Mouse (Mus musculus) G1E-ER4 (cell line): ENCODE data around the gene Klc4. TPM values are rescaled to one million over a fixed set of nuclear protein-coding genes. Genes with fewer than 3 reads are reported as not detected.

Experiments used
- GATA1 ChIP-seq: IDR thresholded peaks from one replicate; pipeline ENCODE4 v1.8.0; 2012; ENCODE audit warnings: low read length, inconsistent platforms
- polyA plus RNA-seq: library from polyadenylated mRNA; stranded (reverse); fragments of >175 nt; gene quantifications from 2 replicates; pipeline ENCODE4 v1.2.3, GENCODE M21; 2012

Klc4 gene
- polyA plus RNA-seq, 1 experiment = 7.8 TPM

- TF ChIP-seq GATA1 = no peak
Observed at GRCm38 (mm10) chr17:46588173-46588572, 57.6 kb downstream of the Klc4 start.

- TF ChIP-seq GATA1 = no peak
Observed at GRCm38 (mm10) chr17:46586327-46586726, 59.5 kb downstream of the Klc4 start.

Other genes starting within 250 kb of the Klc4 start
- not detected in 2 replicates for gene Crip3, start 217.1 kb downstream of the Klc4 start, polyA plus RNA-seq
- not detected in 2 replicates for gene Slc22a7, start 207.6 kb downstream of the Klc4 start, polyA plus RNA-seq
- not detected in 2 replicates for gene Ttbk1, start 158.3 kb downstream of the Klc4 start, polyA plus RNA-seq
- gene Dnph1, start 149.3 kb downstream of the Klc4 start, polyA plus RNA-seq = 45.3 and 54.4 TPM in 2 replicates
- 0.48 and 0.79 TPM in 2 replicates for gene Cul9, start 99.6 kb downstream of the Klc4 start, polyA plus RNA-seq
- 142 and 147 TPM in 2 replicates for gene Srf, start 89.8 kb downstream of the Klc4 start, polyA plus RNA-seq
- gene Ptk7, start 16.5 kb downstream of the Klc4 start, polyA plus RNA-seq = not detected in 2 replicates
- gene Mrpl2, start 207 bp upstream of the Klc4 start, polyA plus RNA-seq = 790 and 1,047 TPM in 2 replicates
- gene Cul7, start 4.3 kb upstream of the Klc4 start, polyA plus RNA-seq = 94.6 and 117 TPM in 2 replicates
- gene Rrp36, start 28.3 kb upstream of the Klc4 start, polyA plus RNA-seq = 38.5 and 49.7 TPM in 2 replicates
- gene Mea1, start 32.8 kb upstream of the Klc4 start, polyA plus RNA-seq = 119 and 135 TPM in 2 replicates
- gene Klhdc3, start 34.9 kb upstream of the Klc4 start, polyA plus RNA-seq = 255 and 339 TPM in 2 replicates
- gene Ppp2r5d, start 59.1 kb upstream of the Klc4 start, polyA plus RNA-seq = 94.1 and 94.3 TPM in 2 replicates
- gene Pex6, start 65.4 kb upstream of the Klc4 start, polyA plus RNA-seq = 39.0 and 43.4 TPM in 2 replicates
- gene Gnmt, start 83.1 kb upstream of the Klc4 start, polyA plus RNA-seq = 0.16 and 0.37 TPM in 2 replicates
- 72.4 and 81.9 TPM in 2 replicates for gene Cnpy3, start 106.2 kb upstream of the Klc4 start, polyA plus RNA-seq
- not detected in 2 replicates for gene Ptcra, start 117.7 kb upstream of the Klc4 start, polyA plus RNA-seq
- 144 and 204 TPM in 2 replicates for gene 2310039H08Rik, start 126.6 kb upstream of the Klc4 start, polyA plus RNA-seq
- gene Rpl7l1, start 136.7 kb upstream of the Klc4 start, polyA plus RNA-seq = 6.3 and 11.6 TPM in 2 replicates
- 8.4 and 9.8 TPM in 2 replicates for gene Bicral, start 212.5 kb upstream of the Klc4 start, polyA plus RNA-seq
- gene Tbcc, start 244.7 kb upstream of the Klc4 start, polyA plus RNA-seq = 33.2 and 44.9 TPM in 2 replicates